24 mouse cellular contexts compared by ENCODE assay signal in genomic region chr4:124593210-124593609, GRCm38 (mm10). TPM values are rescaled to one million over a fixed set of nuclear protein-coding genes. Genes with fewer than 3 reads are reported as not detected.
DNase-seq lines count a peak whose midpoint lies in the region; ATAC-seq and TF ChIP-seq lines count a peak whose summit lies in the region.
"Had no signal": no experiment of that assay in that cellular context is flagged by ENCODE, and none has a peak within 500 bp of the region (broad histone marks: within the 10 kb centered on the region; RNA-seq: fewer than 3 reads in every experiment).

No protein-coding gene starts in this region.

- intact Hi-C loops in heart, postnatal 14 days (cut with DNase I): no loop called here

- H3K9ac ChIP-seq in hindbrain, embryonic 13.5 days: no peak overlapping the region
- no peak overlapping the region for H3K9ac ChIP-seq in hindbrain, embryonic 14.5 days
- no peak overlapping the region for H3K9ac ChIP-seq in forebrain, embryonic 14.5 days (ENCODE audit: low read length)
- H3K9ac ChIP-seq: heart, embryonic 15.5 days; intestine, embryonic 15.5 days had no signal

- no peak overlapping the region for H3K27ac ChIP-seq in hindbrain, embryonic 13.5 days
- no peak overlapping the region for H3K27ac ChIP-seq in hindbrain, embryonic 14.5 days
- peak overlapping the region; percentile 71 for H3K27ac ChIP-seq in layer of hippocampus, adult 2 months
- H3K27ac ChIP-seq in forebrain, embryonic 14.5 days (ENCODE audit: low read depth, low read length): peak overlapping the region; percentile 67; the same call in 1 of the 2 replicates
- H3K27ac ChIP-seq: embryonic facial prominence, embryonic 10.5 days; heart, adult 2 months; heart, embryonic 15.5 days; intestine, embryonic 15.5 days had no signal

- no peaks in the 10 kb centered on the region for H3K36me3 ChIP-seq in hindbrain, embryonic 13.5 days
- no peaks in the 10 kb centered on the region for H3K36me3 ChIP-seq in hindbrain, embryonic 14.5 days (replicated peaks; ENCODE audit: control insufficient read depth, insufficient read depth)
- H3K36me3 ChIP-seq in forebrain, embryonic 14.5 days (ENCODE audit: control insufficient read depth, insufficient read depth, low read length): no peaks in the 10 kb centered on the region
- H3K36me3 ChIP-seq: embryonic facial prominence, embryonic 10.5 days; heart, embryonic 15.5 days; intestine, embryonic 15.5 days had no signal

- H3K27me3 ChIP-seq in hindbrain, embryonic 13.5 days: peaks cover 41% of the 10 kb centered on the region
- peaks cover 11% of the 10 kb centered on the region for H3K27me3 ChIP-seq in hindbrain, embryonic 14.5 days (ENCODE audit: control insufficient read depth, insufficient read depth, low read length)
- no peaks in the 10 kb centered on the region for H3K27me3 ChIP-seq in forebrain, embryonic 14.5 days (replicated peaks; ENCODE audit: control insufficient read depth, insufficient read depth, low read length)

- TF ChIP-seq CTCF in layer of hippocampus, adult 2 months (conservative IDR thresholded peaks at IDR 0.05): no peak
- TF ChIP-seq CTCF in brain, embryonic 14.5 days (IDR thresholded peaks at IDR 0.05; ENCODE audit: borderline replicate concordance, extremely low read depth, insufficient read depth, insufficient read length): no peak

- DNase-seq in hindbrain, embryonic 14.5 days (ENCODE audit: low spot score): no peak
- no peak for DNase-seq in layer of hippocampus, adult 2 months (ENCODE audit: low spot score in 2 of 2)
- no peak for DNase-seq in layer of hippocampus, adult 18-20 months (ENCODE audit: low spot score in 2 of 2)
- DNase-seq in brain, embryonic 14.5 days (ENCODE audit: low read depth): peak; percentile 94
- peak; percentile 88 for DNase-seq in forebrain, embryonic 14.5 days (ENCODE audit: low spot score)
- no peak for DNase-seq in heart, postnatal 14 days
- no peak for DNase-seq in lung, postnatal 14 days
- DNase-seq: adrenal gland, postnatal 14 days; cerebellum, adult 18-20 months; cerebellum, adult 9-11 months; cerebellum, postnatal 36 days; gastrocnemius, postnatal 14 days; heart, adult 2 months; kidney, adult 2 months had no signal

- no peaks in the 10 kb centered on the region for H3K9me3 ChIP-seq in hindbrain, embryonic 13.5 days
- no peaks in the 10 kb centered on the region for H3K9me3 ChIP-seq in hindbrain, embryonic 14.5 days (ENCODE audit: control insufficient read depth, low read length)
- H3K9me3 ChIP-seq in forebrain, embryonic 14.5 days (replicated peaks; ENCODE audit: control insufficient read depth, low read length): no peaks in the 10 kb centered on the region
- H3K9me3 ChIP-seq: embryonic facial prominence, embryonic 10.5 days; heart, embryonic 15.5 days; intestine, embryonic 15.5 days had no signal

- H3K4me3 ChIP-seq in hindbrain, embryonic 13.5 days: no peak overlapping the region
- H3K4me3 ChIP-seq in hindbrain, embryonic 14.5 days (replicated peaks; ENCODE audit: low read length): no peak overlapping the region
- no peak overlapping the region for H3K4me3 ChIP-seq in layer of hippocampus, adult 2 months
- no peak overlapping the region for H3K4me3 ChIP-seq in forebrain, embryonic 14.5 days (ENCODE audit: low read depth, low read length)
- H3K4me3 ChIP-seq: embryonic facial prominence, embryonic 10.5 days; heart, adult 2 months; heart, embryonic 15.5 days; intestine, embryonic 15.5 days had no signal

- peaks cover 34% of the 10 kb centered on the region for H3K4me1 ChIP-seq in hindbrain, embryonic 13.5 days (replicated peaks)
- peaks cover 11% of the 10 kb centered on the region; the same call in 1 of the 2 replicates for H3K4me1 ChIP-seq in hindbrain, embryonic 14.5 days (replicated peaks; ENCODE audit: control insufficient read depth, insufficient read depth, low read length)
- peaks cover 33% of the 10 kb centered on the region for H3K4me1 ChIP-seq in forebrain, embryonic 14.5 days (ENCODE audit: control insufficient read depth, insufficient read depth, low read length)
- H3K4me1 ChIP-seq: heart, embryonic 15.5 days; intestine, embryonic 15.5 days had no signal

- ATAC-seq in hindbrain, embryonic 13.5 days (ENCODE audit: low FRiP score): peak; percentile 23; the same call in 1 of the 2 replicates
- ATAC-seq in hindbrain, embryonic 14.5 days (ENCODE audit: low FRiP score): no peak
- ATAC-seq in forebrain, embryonic 14.5 days: peak; percentile 72
- ATAC-seq: intestine, embryonic 15.5 days had no signal

- TF ChIP-seq POLR2A in brain, embryonic 14.5 days (IDR thresholded peaks at IDR 0.05; ENCODE audit: borderline replicate concordance, extremely low read depth, insufficient read depth, insufficient read length, poor library complexity, severe bottlenecking): no peak

- H3K4me2 ChIP-seq in hindbrain, embryonic 13.5 days: no peak overlapping the region
- H3K4me2 ChIP-seq in hindbrain, embryonic 14.5 days (replicated peaks): no peak overlapping the region
- H3K4me2 ChIP-seq in forebrain, embryonic 14.5 days (ENCODE audit: low read length): no peak overlapping the region
- H3K4me2 ChIP-seq: heart, embryonic 11.5 days; heart, embryonic 15.5 days; intestine, embryonic 15.5 days had no signal

RNA-seq across cellular contexts. Expression of gene 3100002H09Rik, which starts 17.4 kb away (rescaled TPM):
- 1.00 TPM in 1 of 2 replicates, not detected in the other for polyA plus RNA-seq in hindbrain, embryonic 13.5 days (2015; fragmentation: Nextera tagmentation; extraction: Ambion mirVana)
- not detected in 2 replicates for polyA plus RNA-seq in hindbrain, embryonic 14.5 days (2014; fragmentation: Nextera tagmentation; extraction: Ambion mirVana)
- 1 to 10 TPM in 1 of 2 experiments, under 1 TPM in 1; 0.98 to 2.3 TPM for total RNA-seq in layer of hippocampus, adult 2 months (2021)
- total RNA-seq in layer of hippocampus, adult 18-20 months (2021): 1 to 10 TPM in 1 of 2 experiments, under 1 TPM in 1; 0.66 to 1.3 TPM
- 0.08 and 0.36 TPM in 2 replicates for polyA plus RNA-seq in brain, embryonic 14.5 days (2012; rRNA removed)
- not detected in 2 replicates for polyA plus RNA-seq in forebrain, embryonic 14.5 days (2014; fragmentation: Nextera tagmentation; extraction: Ambion mirVana)
- not detected for total RNA-seq in heart, postnatal 14 days (2021)
- total RNA-seq: adrenal gland, postnatal 14 days; gastrocnemius, adult 18-20 months; gastrocnemius, postnatal 14 days; heart, adult 2 months; heart, postnatal 25 days; MEL had no signal
- polyA plus RNA-seq: C2C12; gonadal fat pad, adult 2 months; heart, adult 2 months; heart, embryonic 11.5 days; intestine, embryonic 15.5 days; kidney, adult 2 months had no signal

Comparison
In these comparisons a context has a peak if more than half of its experiments do, and no peak if none do; other contexts are left out.
1. H3K27ac ChIP-seq: peak in layer of hippocampus, adult 2 months (single experiment) and forebrain, embryonic 14.5 days (single experiment); none in hindbrain, embryonic 13.5 days (single experiment) and hindbrain, embryonic 14.5 days (single experiment).
2. DNase-seq: peak in brain, embryonic 14.5 days (single experiment) and forebrain, embryonic 14.5 days (single experiment); none in hindbrain, embryonic 14.5 days (single experiment), layer of hippocampus, adult 2 months (0 of 2), layer of hippocampus, adult 18-20 months (0 of 2), heart, postnatal 14 days (0 of 2) and lung, postnatal 14 days (single experiment).